Mouse (Mus musculus): ENCODE data around the gene Sdk2. TPM values are rescaled to one million over a fixed set of nuclear protein-coding genes. Genes with fewer than 3 reads are reported as not detected.

Sdk2 gene
- polyA plus RNA-seq, 1 experiment from 2014 or later = 1.4 TPM

- no peak for ATAC-seq (replicated peaks; ENCODE audit: insufficient number of reproducible peaks, insufficient read depth, low FRiP score, low read depth)
- H3K9me3 ChIP-seq (replicated peaks) = peaks cover 30% of the 10 kb centered on the region
- H3K36me3 ChIP-seq = no peaks in the 10 kb centered on the region
- H3K27ac ChIP-seq = 0 out of 2 replicates have a peak overlapping the region, but pooled peaks have one; percentile 6
- no peak overlapping the region for H3K4me2 ChIP-seq
- H3K4me1 ChIP-seq (replicated peaks) = peaks cover 11% of the 10 kb centered on the region
- H3K27me3 ChIP-seq = no peaks in the 10 kb centered on the region
- no peak overlapping the region for H3K4me3 ChIP-seq
- WGBS = 73% methylated on average over 19 of the region's 19 CpGs
- H3K9ac ChIP-seq = no peak overlapping the region
These were observed 95.0 kb downstream of the Sdk2 start for GRCm38 (mm10) chr11:113971609-113972516.

- Histone ChIP-seq H3K4me3 (no peak overlapping the region), H3K4me1 (replicated peaks) (peaks cover 9% of the 10 kb centered on the region), H3K36me3 (no peaks in the 10 kb centered on the region), H3K27ac (no peak overlapping the region), H3K9me3 (replicated peaks) (peaks cover 45% of the 10 kb centered on the region), H3K27me3 (no peaks in the 10 kb centered on the region), H3K4me2 (no peak overlapping the region), H3K9ac (no peak overlapping the region)
- WGBS = 88% methylated on average over 2 of the region's 2 CpGs
- ATAC-seq (replicated peaks; ENCODE audit: insufficient number of reproducible peaks, insufficient read depth, low FRiP score, low read depth) = no peak
These were observed 96.8 kb downstream of the Sdk2 start for GRCm38 (mm10) chr11:113970026-113970425.

- Histone ChIP-seq H3K36me3 (no peaks in the 10 kb centered on the region), H3K4me2 (no peak overlapping the region), H3K27me3 (no peaks in the 10 kb centered on the region), H3K4me1 (replicated peaks) (no peaks in the 10 kb centered on the region), H3K4me3 (no peak overlapping the region), H3K9me3 (replicated peaks) (peaks cover 44% of the 10 kb centered on the region), H3K27ac (no peak overlapping the region), H3K9ac (no peak overlapping the region)
- WGBS = 92% methylated on average over 1 of the region's 1 CpGs
- ATAC-seq (replicated peaks; ENCODE audit: insufficient number of reproducible peaks, insufficient read depth, low FRiP score, low read depth) = no peak
These were observed 101.6 kb downstream of the Sdk2 start for GRCm38 (mm10) chr11:113965214-113965613.

- no peak overlapping the region for H3K4me3 ChIP-seq
- no peak overlapping the region for H3K27ac ChIP-seq
- H3K36me3 ChIP-seq = no peaks in the 10 kb centered on the region
- H3K4me1 ChIP-seq (replicated peaks) = no peaks in the 10 kb centered on the region
- H3K9me3 ChIP-seq (replicated peaks) = peaks cover 23% of the 10 kb centered on the region
- no peak overlapping the region for H3K9ac ChIP-seq
- H3K27me3 ChIP-seq = no peaks in the 10 kb centered on the region
- 88% methylated on average over 3 of the region's 3 CpGs for WGBS
- no peak overlapping the region for H3K4me2 ChIP-seq
- no peak for ATAC-seq (replicated peaks; ENCODE audit: insufficient number of reproducible peaks, insufficient read depth, low FRiP score, low read depth)
These were observed 104.1 kb downstream of the Sdk2 start for GRCm38 (mm10) chr11:113962751-113963150.

GRCm38 (mm10) chr11:113951616-113951988 lies 115.2 kb downstream of the Sdk2 start:
- Histone ChIP-seq H3K4me2 (no peak overlapping the region), H3K27me3 (no peaks in the 10 kb centered on the region), H3K9me3 (replicated peaks) (no peaks in the 10 kb centered on the region), H3K9ac (no peak overlapping the region), H3K4me3 (no peak overlapping the region), H3K36me3 (no peaks in the 10 kb centered on the region), H3K27ac (no peak overlapping the region), H3K4me1 (replicated peaks) (peaks cover 5% of the 10 kb centered on the region; the same call in 1 of the 2 replicates)
- 79% methylated on average over 15 of the region's 15 CpGs for WGBS
- no peak for ATAC-seq (replicated peaks; ENCODE audit: insufficient number of reproducible peaks, insufficient read depth, low FRiP score, low read depth)

- Histone ChIP-seq H3K27me3 (no peaks in the 10 kb centered on the region), H3K4me1 (replicated peaks) (peaks cover 5% of the 10 kb centered on the region; the same call in 1 of the 2 replicates), H3K9me3 (replicated peaks) (no peaks in the 10 kb centered on the region), H3K4me2 (no peak overlapping the region), H3K27ac (no peak overlapping the region), H3K9ac (no peak overlapping the region), H3K36me3 (no peaks in the 10 kb centered on the region), H3K4me3 (no peak overlapping the region)
- 74% methylated on average over 7 of the region's 7 CpGs for WGBS
- ATAC-seq (replicated peaks; ENCODE audit: insufficient number of reproducible peaks, insufficient read depth, low FRiP score, low read depth) = no peak
These were observed 115.8 kb downstream of the Sdk2 start for GRCm38 (mm10) chr11:113950904-113951615.

DNA sequence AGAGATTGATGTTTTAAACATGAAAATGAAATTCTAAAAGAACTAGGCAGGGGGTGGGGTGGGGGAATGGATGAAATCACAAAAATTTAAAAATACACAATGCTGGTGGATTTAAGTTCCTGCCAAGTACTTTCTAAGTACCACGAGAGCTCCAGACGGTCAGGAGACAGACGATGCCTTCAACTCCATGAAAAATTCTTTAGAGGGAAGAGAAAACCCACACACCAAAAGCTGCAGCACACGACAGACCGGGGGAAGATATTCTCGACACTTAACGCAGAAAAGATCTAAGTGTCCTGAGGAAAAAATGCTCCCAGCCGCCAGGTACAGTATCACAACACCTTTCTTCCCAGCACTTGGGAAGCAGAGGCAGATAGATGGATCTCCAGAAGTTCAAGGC lies 118.2 kb downstream of the Sdk2 start:
- H3K9ac ChIP-seq = no peak overlapping the region
- WGBS = 68% methylated on average over 8 of the region's 8 CpGs
- no peak for ATAC-seq (replicated peaks; ENCODE audit: insufficient number of reproducible peaks, insufficient read depth, low FRiP score, low read depth)

GRCm38 (mm10) chr11:113942101-113942735 lies 124.6 kb downstream of the Sdk2 start:
- H3K9ac ChIP-seq = no peak overlapping the region
- no peak for ATAC-seq (replicated peaks; ENCODE audit: insufficient number of reproducible peaks, insufficient read depth, low FRiP score, low read depth)
- no peaks in the 10 kb centered on the region for H3K4me1 ChIP-seq (replicated peaks)
- no peak overlapping the region for H3K4me3 ChIP-seq
- WGBS = 59% methylated on average over 9 of the region's 9 CpGs
- no peaks in the 10 kb centered on the region for H3K9me3 ChIP-seq (replicated peaks)
- no peak overlapping the region for H3K27ac ChIP-seq
- H3K27me3 ChIP-seq = no peaks in the 10 kb centered on the region
- no peaks in the 10 kb centered on the region for H3K36me3 ChIP-seq
- H3K4me2 ChIP-seq = no peak overlapping the region

More for the DNA sequence above, 118.2 kb downstream of the Sdk2 start:
- Histone ChIP-seq H3K4me2 (no peak overlapping the region), H3K36me3 (no peaks in the 10 kb centered on the region), H3K9me3 (replicated peaks) (no peaks in the 10 kb centered on the region), H3K4me1 (replicated peaks) (peaks cover 5% of the 10 kb centered on the region; the same call in 1 of the 2 replicates), H3K27ac (no peak overlapping the region), H3K27me3 (no peaks in the 10 kb centered on the region), H3K4me3 (no peak overlapping the region)

GRCm38 (mm10) chr11:113933678-113934077 lies 133.2 kb downstream of the Sdk2 start:
- WGBS = 73% methylated on average over 9 of the region's 9 CpGs
- H3K9me3 ChIP-seq (replicated peaks) = no peaks in the 10 kb centered on the region
- H3K4me1 ChIP-seq (replicated peaks) = no peaks in the 10 kb centered on the region
- no peak for ATAC-seq (replicated peaks; ENCODE audit: insufficient number of reproducible peaks, insufficient read depth, low FRiP score, low read depth)
- H3K27me3 ChIP-seq = no peaks in the 10 kb centered on the region
- H3K36me3 ChIP-seq = no peaks in the 10 kb centered on the region
- H3K27ac ChIP-seq = no peak overlapping the region
- H3K9ac ChIP-seq = no peak overlapping the region
- no peak overlapping the region for H3K4me3 ChIP-seq
- H3K4me2 ChIP-seq = no peak overlapping the region

DNA sequence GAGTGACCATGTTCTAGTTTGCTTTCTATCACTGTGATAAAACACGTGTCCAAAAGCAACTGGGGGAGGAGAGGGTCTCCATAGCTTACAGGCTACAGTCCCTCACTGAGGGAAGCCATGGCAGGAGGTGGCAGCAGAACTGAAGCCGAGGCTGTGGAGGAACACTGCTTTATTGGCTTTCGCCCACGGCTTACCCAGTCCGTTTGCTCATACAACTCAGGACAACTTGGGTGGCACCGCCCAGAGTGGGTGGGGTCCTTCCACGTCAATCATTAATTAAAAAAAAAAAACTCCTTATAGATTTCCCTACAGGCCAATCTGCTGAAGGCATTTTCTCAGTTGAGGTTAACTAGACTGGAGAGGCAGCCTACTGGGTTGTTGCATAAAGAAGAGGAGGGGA lies 133.9 kb downstream of the Sdk2 start:
- H3K9me3 ChIP-seq (replicated peaks) = no peaks in the 10 kb centered on the region
- no peak overlapping the region for H3K9ac ChIP-seq
- ATAC-seq (replicated peaks; ENCODE audit: insufficient number of reproducible peaks, insufficient read depth, low FRiP score, low read depth) = no peak
- 70% methylated on average over 7 of the region's 7 CpGs for WGBS
- H3K27me3 ChIP-seq = no peaks in the 10 kb centered on the region
- H3K4me3 ChIP-seq = no peak overlapping the region
- no peaks in the 10 kb centered on the region for H3K4me1 ChIP-seq (replicated peaks)
- H3K36me3 ChIP-seq = no peaks in the 10 kb centered on the region
- H3K27ac ChIP-seq = no peak overlapping the region
- no peak overlapping the region for H3K4me2 ChIP-seq

DNA sequence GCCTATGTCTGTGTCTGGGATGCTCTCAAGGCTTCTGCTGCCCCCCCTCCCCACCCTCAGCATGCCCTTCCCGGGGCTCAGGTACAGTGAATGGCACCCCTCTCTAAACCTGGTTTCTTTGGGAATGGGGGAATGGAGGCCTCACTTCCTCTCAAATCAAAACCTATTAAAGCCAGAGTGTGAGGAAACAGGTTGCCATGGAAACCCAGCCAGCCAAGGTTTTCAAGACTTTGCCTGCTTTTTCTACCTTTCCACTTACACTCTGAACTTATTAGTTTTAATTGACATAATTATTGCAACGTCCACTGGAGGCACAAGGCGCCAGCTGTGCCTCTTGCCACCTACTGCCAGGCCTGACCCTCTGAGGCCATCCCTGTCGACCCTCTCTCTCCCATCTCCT lies 135.1 kb downstream of the Sdk2 start:
- 72% methylated on average over 4 of the region's 4 CpGs for WGBS

More for the DNA sequence above, 135.1 kb downstream of the Sdk2 start:
- no peak overlapping the region for H3K9ac ChIP-seq
- H3K4me2 ChIP-seq = no peak overlapping the region
- no peak for ATAC-seq (replicated peaks; ENCODE audit: insufficient number of reproducible peaks, insufficient read depth, low FRiP score, low read depth)
- H3K36me3 ChIP-seq = no peaks in the 10 kb centered on the region
- H3K4me3 ChIP-seq = no peak overlapping the region
- no peaks in the 10 kb centered on the region for H3K4me1 ChIP-seq (replicated peaks)
- H3K27ac ChIP-seq = no peak overlapping the region
- H3K27me3 ChIP-seq = no peaks in the 10 kb centered on the region
- H3K9me3 ChIP-seq (replicated peaks) = no peaks in the 10 kb centered on the region

Data from heart, embryonic 15.5 days (tissue).